Mouse (Mus musculus): Measurements from ENCODE around the gene Pea15a. TPM values are rescaled to one million over a fixed set of nuclear protein-coding genes. Genes with fewer than 3 reads are reported as not detected.

The Pea15a gene
- polyA plus RNA-seq (2012; rRNA removed), result 369 and 373 TPM in 2 replicates

DNA sequence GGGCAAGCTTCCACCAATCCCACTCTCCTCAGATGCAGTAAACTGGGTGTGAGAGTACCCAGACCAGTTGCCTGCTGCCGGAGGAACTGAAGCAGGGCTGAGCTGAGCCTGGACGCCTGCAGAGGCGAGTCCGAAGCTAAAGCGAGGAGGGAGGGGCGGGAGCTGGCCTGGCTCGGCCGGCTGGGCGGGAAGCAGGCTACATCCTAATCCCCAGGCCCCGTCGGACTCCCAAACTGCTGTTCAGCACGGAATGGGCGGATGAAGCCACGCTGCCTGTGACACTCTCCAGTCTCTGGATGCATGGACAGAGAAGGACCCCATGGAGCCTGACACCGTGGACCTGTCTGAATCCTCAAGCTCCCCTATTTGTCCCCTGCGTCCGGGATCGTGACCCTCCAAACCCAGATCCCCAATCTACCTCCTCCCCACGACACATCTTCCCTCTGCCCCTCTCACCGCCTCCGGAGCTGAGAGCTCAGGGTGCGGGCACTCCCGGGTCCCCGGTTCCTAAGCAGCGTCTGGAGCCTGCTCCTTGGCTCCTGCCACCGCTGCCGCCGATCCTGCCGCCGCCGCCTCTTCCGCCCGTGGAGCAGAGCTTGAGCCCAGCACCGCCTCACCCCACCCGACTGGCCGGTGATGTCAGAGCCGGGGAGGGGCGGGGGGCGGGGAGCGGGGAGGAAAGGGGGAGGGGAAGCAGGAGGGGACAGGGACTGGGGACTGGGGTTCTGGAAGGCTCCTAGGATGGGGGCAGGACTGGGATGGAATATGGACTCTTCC lies at the start of gene Pea15a:
Gene Pea15a (minus strand): TSS at position 664 of the 777 bp plus-strand sequence.

DNA sequence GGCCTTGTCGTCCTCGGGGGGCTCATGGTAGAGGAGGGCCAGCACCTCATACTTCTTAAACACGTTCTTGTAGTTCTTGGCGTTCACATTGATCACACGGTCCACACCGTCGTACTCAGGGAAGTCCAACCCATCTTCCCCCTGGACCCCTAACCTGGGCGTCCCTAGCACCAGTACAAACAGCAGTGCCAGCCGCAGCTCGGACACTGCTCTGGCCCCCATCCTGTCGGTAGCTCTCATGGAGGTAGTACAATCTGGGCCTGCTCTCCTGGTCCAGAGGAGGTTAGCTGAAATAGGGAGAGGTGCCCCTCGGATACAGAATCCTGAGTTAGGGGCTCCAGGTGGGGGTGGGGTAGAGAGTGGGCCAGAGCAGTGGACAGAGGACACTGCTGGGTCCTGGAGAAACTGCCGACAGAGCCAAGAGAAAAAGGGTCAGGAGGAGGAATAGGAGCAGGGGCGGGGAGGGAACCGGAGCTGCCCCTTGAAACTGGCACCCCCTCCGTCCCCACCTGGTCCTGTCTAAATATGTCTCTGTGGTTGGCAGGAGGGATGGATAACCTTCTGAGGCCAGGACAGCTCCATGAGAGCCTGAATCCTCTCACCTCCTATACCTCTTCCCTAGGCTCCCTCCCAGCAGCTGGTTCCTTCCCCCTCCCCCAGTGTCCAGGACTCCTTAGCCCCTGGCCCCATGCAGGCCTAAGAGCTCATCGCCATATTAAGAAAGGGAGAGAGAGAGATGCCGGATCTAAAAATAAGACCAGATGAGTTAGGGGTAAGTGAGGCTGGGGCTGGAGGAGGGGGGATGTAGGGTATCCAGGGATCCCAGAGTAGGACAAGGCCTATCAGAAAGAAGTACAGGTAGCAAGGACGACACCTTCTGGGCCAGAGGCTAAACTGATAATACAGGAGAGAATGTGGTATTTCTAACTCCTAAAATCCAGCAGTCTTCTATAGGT lies 13.1 kb upstream of the Pea15a start, which contains the start of gene Casq1:
Gene Casq1 (minus strand): TSS at position 418 of the 956 bp plus-strand sequence.

DNA sequence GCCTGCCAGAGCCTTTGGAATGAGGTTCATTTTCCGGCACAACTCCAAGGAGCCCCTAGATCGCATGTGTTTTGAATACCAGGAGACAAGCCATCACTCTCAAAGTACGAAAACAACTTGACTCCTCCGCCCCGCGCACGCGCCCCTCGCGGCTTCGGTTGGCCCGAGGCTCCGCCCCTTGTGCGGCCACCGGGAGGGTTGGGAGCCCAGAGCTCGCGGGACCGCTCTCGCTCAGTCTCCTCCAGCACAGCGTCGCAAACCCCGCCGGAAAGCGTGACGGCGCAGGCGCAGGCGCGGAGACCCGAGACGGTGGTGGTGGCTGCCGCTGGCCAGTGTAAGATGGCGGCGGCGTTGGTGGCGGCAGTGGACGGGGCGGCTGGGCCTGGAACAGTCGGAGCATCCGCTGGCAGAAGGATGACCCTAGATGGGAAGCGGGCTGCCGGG lies 58.7 kb downstream of the Pea15a start, which contains the start of gene Dcaf8:
Gene Dcaf8 (plus strand): TSS at position 250 of the 444 bp plus-strand sequence.

Other genes with a start within 250 kb of the Pea15a start
- gene Vangl2, start 178.4 kb downstream of the Pea15a start, polyA plus RNA-seq (2012; rRNA removed), result 38.5 and 45.1 TPM in 2 replicates
- gene Nhlh1, start 149.2 kb downstream of the Pea15a start, polyA plus RNA-seq (2012; rRNA removed), result 1.7 and 3.4 TPM in 2 replicates
- gene Copa, start 124.3 kb downstream of the Pea15a start, polyA plus RNA-seq (2012; rRNA removed), result 96.4 and 100 TPM in 2 replicates
- 100 and 107 TPM in 2 replicates for gene Ncstn, start 124.0 kb downstream of the Pea15a start, polyA plus RNA-seq (2012; rRNA removed)
- gene Pex19, start 80.0 kb downstream of the Pea15a start, polyA plus RNA-seq (2012; rRNA removed), result 92.1 and 95.3 TPM in 2 replicates
- gene Dcaf8, start 58.7 kb downstream of the Pea15a start, polyA plus RNA-seq (2012; rRNA removed), result 66.5 and 69.7 TPM in 2 replicates
- 3.2 and 11.4 TPM in 2 replicates for gene Casq1, start 13.1 kb upstream of the Pea15a start, polyA plus RNA-seq (2012; rRNA removed)
- 0.07 and 0.09 TPM in 2 replicates for gene Atp1a4, start 51.6 kb upstream of the Pea15a start, polyA plus RNA-seq (2012; rRNA removed)
- gene Igsf8, start 54.8 kb upstream of the Pea15a start, polyA plus RNA-seq (2012; rRNA removed), result 112 and 125 TPM in 2 replicates
- 111 and 114 TPM in 2 replicates for gene Atp1a2, start 91.3 kb upstream of the Pea15a start, polyA plus RNA-seq (2012; rRNA removed)
- gene Kcnj9, start 122.5 kb upstream of the Pea15a start, polyA plus RNA-seq (2012; rRNA removed), result 11.7 and 11.8 TPM in 2 replicates
- 5.3 and 7.0 TPM in 2 replicates for gene Kcnj10, start 134.4 kb upstream of the Pea15a start, polyA plus RNA-seq (2012; rRNA removed)
- gene Pigm, start 169.7 kb upstream of the Pea15a start, polyA plus RNA-seq (2012; rRNA removed), result 6.8 and 6.9 TPM in 2 replicates